Mouse (Mus musculus): ENCODE measurements around the gene Tom1. TPM values are rescaled to one million over a fixed set of nuclear protein-coding genes. Genes with fewer than 3 reads are reported as not detected.

The Tom1 gene
- polyA plus RNA-seq, 1 experiment from 2014 or later = 26.3 TPM

- Histone ChIP-seq H3K36me3 (replicated peaks; ENCODE audit: control insufficient read depth, insufficient read depth, low read depth, low read length) (no peaks in the 10 kb centered on the region), H3K4me3 (ENCODE audit: low read depth, low read length) (no peak overlapping the region), H3K4me1 (ENCODE audit: control insufficient read depth, insufficient read depth, low read length) (no peaks in the 10 kb centered on the region), H3K27me3 (ENCODE audit: control insufficient read depth, insufficient read depth, low read length) (no peaks in the 10 kb centered on the region), H3K9ac (replicated peaks; ENCODE audit: low read length) (no peak overlapping the region), H3K4me2 (ENCODE audit: low read depth, low read length) (no peak overlapping the region), H3K27ac (replicated peaks; ENCODE audit: low read depth, low read length) (no peak overlapping the region), H3K9me3 (replicated peaks; ENCODE audit: control insufficient read depth, low read length) (no peaks in the 10 kb centered on the region)
- WGBS = 90% methylated on average over 4 of the region's 4 CpGs
- ATAC-seq (replicated peaks; ENCODE audit: insufficient number of reproducible peaks, low FRiP score, low TSS enrichment, low read depth) = no peak
- DNase-seq (ENCODE audit: low spot score) = no peak
These were observed 69.5 kb downstream of the Tom1 start for GRCm38 (mm10) chr8:75102956-75103355.

DNA sequence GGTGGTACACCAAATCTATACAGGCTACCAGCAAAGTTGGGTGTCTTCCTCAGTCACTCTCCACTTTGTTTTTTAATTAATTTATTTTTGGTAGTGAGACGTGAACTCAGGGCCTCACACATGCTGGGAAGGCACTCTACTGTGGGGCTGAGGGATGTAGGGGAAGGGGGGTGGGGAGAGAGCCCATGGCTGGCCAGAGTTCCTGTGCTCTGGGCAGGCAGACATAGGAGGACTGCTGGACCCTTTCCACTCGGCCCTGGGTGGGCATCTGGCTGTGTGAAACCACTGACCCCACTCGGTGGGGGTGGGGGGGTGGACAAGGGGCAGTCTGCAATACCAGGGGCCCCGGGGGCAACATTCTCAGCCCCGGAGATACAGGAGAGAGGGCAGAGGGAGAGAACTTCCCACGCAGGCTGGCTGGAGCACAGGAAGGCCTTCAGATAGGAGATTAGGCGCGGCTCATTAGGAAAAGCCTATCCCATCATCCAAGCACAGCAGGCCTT is 69.9 kb downstream of the Tom1 start:
- H3K27me3 ChIP-seq (ENCODE audit: control insufficient read depth, insufficient read depth, low read length) = no peaks in the 10 kb centered on the region
- DNase-seq (ENCODE audit: low spot score) (no peak), ATAC-seq (replicated peaks; ENCODE audit: insufficient number of reproducible peaks, low FRiP score, low TSS enrichment, low read depth) (no peak)
- WGBS = 49% methylated on average over 8 of the region's 8 CpGs
- no peak overlapping the region for H3K4me2 ChIP-seq (ENCODE audit: low read depth, low read length)
- no peak overlapping the region for H3K4me3 ChIP-seq (ENCODE audit: low read depth, low read length)
- no peaks in the 10 kb centered on the region for H3K36me3 ChIP-seq (replicated peaks; ENCODE audit: control insufficient read depth, insufficient read depth, low read depth, low read length)
- no peak overlapping the region for H3K27ac ChIP-seq (replicated peaks; ENCODE audit: low read depth, low read length)
- no peaks in the 10 kb centered on the region for H3K9me3 ChIP-seq (replicated peaks; ENCODE audit: control insufficient read depth, low read length)
- no peak overlapping the region for H3K9ac ChIP-seq (replicated peaks; ENCODE audit: low read length)
- H3K4me1 ChIP-seq (ENCODE audit: control insufficient read depth, insufficient read depth, low read length) = no peaks in the 10 kb centered on the region

GRCm38 (mm10) chr8:75108527-75109235 is 75.2 kb downstream of the Tom1 start:
- Histone ChIP-seq H3K27ac (replicated peaks; ENCODE audit: low read depth, low read length) (peak overlapping the region; percentile 66), H3K27me3 (ENCODE audit: control insufficient read depth, insufficient read depth, low read length) (no peaks in the 10 kb centered on the region), H3K4me2 (ENCODE audit: low read depth, low read length) (peak overlapping the region; percentile 43), H3K4me1 (ENCODE audit: control insufficient read depth, insufficient read depth, low read length) (no peaks in the 10 kb centered on the region), H3K9ac (replicated peaks; ENCODE audit: low read length) (peak overlapping the region; percentile 87), H3K9me3 (replicated peaks; ENCODE audit: control insufficient read depth, low read length) (no peaks in the 10 kb centered on the region), H3K36me3 (replicated peaks; ENCODE audit: control insufficient read depth, insufficient read depth, low read depth, low read length) (peaks cover 13% of the 10 kb centered on the region), H3K4me3 (ENCODE audit: low read depth, low read length) (peak overlapping the region; percentile 92)
- ATAC-seq (replicated peaks; ENCODE audit: insufficient number of reproducible peaks, low FRiP score, low TSS enrichment, low read depth) (peak; percentile 78), DNase-seq (ENCODE audit: low spot score) (peak; percentile 87)
- WGBS = under 1% methylated on average over 9 of the region's 9 CpGs

GRCm38 (mm10) chr8:75109236-75109967 is 75.9 kb downstream of the Tom1 start, which contains the start of gene Mcm5:
Gene Mcm5, plus strand, starts transcription at chr8:75109569.
- Histone ChIP-seq H3K36me3 (replicated peaks; ENCODE audit: control insufficient read depth, insufficient read depth, low read depth, low read length) (peaks cover 13% of the 10 kb centered on the region), H3K27me3 (ENCODE audit: control insufficient read depth, insufficient read depth, low read length) (no peaks in the 10 kb centered on the region), H3K9ac (replicated peaks; ENCODE audit: low read length) (peak within 1 kb of the TSS; percentile 87), H3K27ac (replicated peaks; ENCODE audit: low read depth, low read length) (peak within 1 kb of the TSS; percentile 66), H3K4me3 (ENCODE audit: low read depth, low read length) (peak within 1 kb of the TSS; percentile 92), H3K9me3 (replicated peaks; ENCODE audit: control insufficient read depth, low read length) (no peaks in the 10 kb centered on the region), H3K4me1 (ENCODE audit: control insufficient read depth, insufficient read depth, low read length) (no peaks in the 10 kb centered on the region), H3K4me2 (ENCODE audit: low read depth, low read length) (peak within 1 kb of the TSS; percentile 89)
- DNase-seq (ENCODE audit: low spot score) (peak; percentile 100), ATAC-seq (replicated peaks; ENCODE audit: insufficient number of reproducible peaks, low FRiP score, low TSS enrichment, low read depth) (peak; percentile 96)
- under 1% methylated on average over 59 of the region's 59 CpGs for WGBS

- H3K36me3 ChIP-seq (replicated peaks; ENCODE audit: control insufficient read depth, insufficient read depth, low read depth, low read length) = peaks cover 13% of the 10 kb centered on the region
- no peaks in the 10 kb centered on the region for H3K9me3 ChIP-seq (replicated peaks; ENCODE audit: control insufficient read depth, low read length)
- peak overlapping the region; percentile 92 for H3K4me3 ChIP-seq (ENCODE audit: low read depth, low read length)
- H3K27ac ChIP-seq (replicated peaks; ENCODE audit: low read depth, low read length) = 0 out of 2 replicates have a peak overlapping the region, but pooled peaks have one; percentile 28
- H3K9ac ChIP-seq (replicated peaks; ENCODE audit: low read length) = peak overlapping the region; percentile 87
- no peaks in the 10 kb centered on the region for H3K27me3 ChIP-seq (ENCODE audit: control insufficient read depth, insufficient read depth, low read length)
- 18% methylated on average over 13 of the region's 13 CpGs for WGBS
- peak overlapping the region; percentile 89 for H3K4me2 ChIP-seq (ENCODE audit: low read depth, low read length)
- no peak for DNase-seq (ENCODE audit: low spot score)
- ATAC-seq (replicated peaks; ENCODE audit: insufficient number of reproducible peaks, low FRiP score, low TSS enrichment, low read depth) = no peak
- H3K4me1 ChIP-seq (ENCODE audit: control insufficient read depth, insufficient read depth, low read length) = no peaks in the 10 kb centered on the region
These were observed 76.6 kb downstream of the Tom1 start for GRCm38 (mm10) chr8:75110093-75110492.

DNA sequence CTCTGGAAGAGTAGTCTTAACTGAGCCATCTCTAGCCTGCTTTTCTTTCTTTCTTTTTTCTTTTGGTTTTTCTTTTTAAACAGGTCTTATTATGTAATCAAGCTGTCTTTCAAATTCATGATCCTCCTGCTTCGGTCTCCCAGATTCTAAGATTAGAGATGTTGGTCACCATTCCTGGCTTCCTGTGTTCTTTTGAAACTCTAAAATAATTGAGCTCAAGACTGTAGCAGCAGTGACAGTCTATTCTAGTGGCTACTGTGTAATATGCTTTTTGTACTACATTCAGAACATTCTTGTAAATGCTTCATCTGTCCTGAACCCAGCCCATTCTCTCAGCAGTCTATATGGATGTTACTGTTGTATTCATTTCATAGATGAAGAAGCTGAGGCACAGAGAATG is 85.0 kb downstream of the Tom1 start:
- ATAC-seq (replicated peaks; ENCODE audit: insufficient number of reproducible peaks, low FRiP score, low TSS enrichment, low read depth) (no peak), DNase-seq (ENCODE audit: low spot score) (no peak)
- Histone ChIP-seq H3K36me3 (replicated peaks; ENCODE audit: control insufficient read depth, insufficient read depth, low read depth, low read length) (peaks cover 9% of the 10 kb centered on the region), H3K4me3 (ENCODE audit: low read depth, low read length) (no peak overlapping the region), H3K9ac (replicated peaks; ENCODE audit: low read length) (no peak overlapping the region), H3K9me3 (replicated peaks; ENCODE audit: control insufficient read depth, low read length) (no peaks in the 10 kb centered on the region), H3K4me1 (ENCODE audit: control insufficient read depth, insufficient read depth, low read length) (no peaks in the 10 kb centered on the region), H3K27ac (replicated peaks; ENCODE audit: low read depth, low read length) (no peak overlapping the region), H3K27me3 (ENCODE audit: control insufficient read depth, insufficient read depth, low read length) (no peaks in the 10 kb centered on the region), H3K4me2 (ENCODE audit: low read depth, low read length) (no peak overlapping the region)
- WGBS = 94% methylated on average over 1 of the region's 1 CpGs

- Histone ChIP-seq H3K27ac (replicated peaks; ENCODE audit: low read depth, low read length) (no peak overlapping the region), H3K4me1 (ENCODE audit: control insufficient read depth, insufficient read depth, low read length) (no peaks in the 10 kb centered on the region), H3K4me2 (ENCODE audit: low read depth, low read length) (no peak overlapping the region), H3K27me3 (ENCODE audit: control insufficient read depth, insufficient read depth, low read length) (no peaks in the 10 kb centered on the region), H3K9me3 (replicated peaks; ENCODE audit: control insufficient read depth, low read length) (no peaks in the 10 kb centered on the region), H3K9ac (replicated peaks; ENCODE audit: low read length) (no peak overlapping the region), H3K4me3 (ENCODE audit: low read depth, low read length) (no peak overlapping the region), H3K36me3 (replicated peaks; ENCODE audit: control insufficient read depth, insufficient read depth, low read depth, low read length) (peaks cover 9% of the 10 kb centered on the region)
- ATAC-seq (replicated peaks; ENCODE audit: insufficient number of reproducible peaks, low FRiP score, low TSS enrichment, low read depth) (no peak), DNase-seq (ENCODE audit: low spot score) (no peak)
- WGBS = 90% methylated on average over 2 of the region's 2 CpGs
These were observed 85.8 kb downstream of the Tom1 start for GRCm38 (mm10) chr8:75119287-75119686.
